Mouse (Mus musculus) cortical plate, adult 2 months (tissue): ENCODE measurements at regions not wholly inside any gene's neighbourhood (a gene's known extent, or its start where the extent isn't known, plus 50 kb on each side); places are given as distances from the start of the nearest gene placed in this dataset.

Experiments used
- CTCF ChIP-seq: fragments of 200-500 bp; IDR thresholded peaks from 2 replicates; pipeline ENCODE4 v1.5.1; 2011; ENCODE audit warnings: mild to moderate bottlenecking, control low read depth, low read length; ENCODE audit not compliant: insufficient read depth; ENCODE audit errors: extremely low read depth
- POLR2A ChIP-seq: fragments of 200-500 bp; IDR thresholded peaks from 2 replicates; pipeline ENCODE4 v1.6.1; 2011; ENCODE audit warnings: mild to moderate bottlenecking, low read length, control low read depth; ENCODE audit not compliant: insufficient read depth; ENCODE audit errors: extremely low read depth

GRCm38 (mm10) chr4:82062726-82063125 is 620.1 kb upstream of the Mpdz start:
- no peak for TF ChIP-seq POLR2A
- TF ChIP-seq CTCF: no peak
